Mouse (Mus musculus): Measurements from ENCODE around the gene Ackr2. TPM values are rescaled to one million over a fixed set of nuclear protein-coding genes. Genes with fewer than 3 reads are reported as not detected.

Gene Ackr2
- polyA plus RNA-seq, 1 experiment = 0.16 TPM

GRCm38 (mm10) chr9:121903476-121904305 is 5.5 kb downstream of the Ackr2 start:
- 54% methylated on average over 8 of the region's 8 CpGs for WGBS
- Histone ChIP-seq H3K27me3 (ENCODE audit: control insufficient read depth, insufficient read depth, low read length) (no peaks in the 10 kb centered on the region), H3K4me3 (replicated peaks; ENCODE audit: insufficient read depth, low read depth, low read length) (no peak overlapping the region), H3K27ac (ENCODE audit: insufficient read depth, low read length) (no peak overlapping the region), H3K4me1 (ENCODE audit: control insufficient read depth, insufficient read depth, low read length) (peaks cover 4% of the 10 kb centered on the region; the same call in 1 of the 2 replicates)
- DNase-seq = peak; percentile 43 to 44
- TF ChIP-seq CTCF (IDR thresholded peaks at IDR 0.05; ENCODE audit: borderline replicate concordance, insufficient read depth, low read depth, low read length) (no peak), POLR2A (IDR thresholded peaks at IDR 0.05; ENCODE audit: borderline replicate concordance, insufficient read depth, low read length) (no peak)

- no peak for DNase-seq
- WGBS = 90% methylated on average over 4 of the region's 4 CpGs
- Histone ChIP-seq H3K4me1 (ENCODE audit: control insufficient read depth, insufficient read depth, low read length) (peaks cover 4% of the 10 kb centered on the region; the same call in 1 of the 2 replicates), H3K27me3 (ENCODE audit: control insufficient read depth, insufficient read depth, low read length) (no peaks in the 10 kb centered on the region), H3K4me3 (replicated peaks; ENCODE audit: insufficient read depth, low read depth, low read length) (no peak overlapping the region), H3K27ac (ENCODE audit: insufficient read depth, low read length) (no peak overlapping the region)
- TF ChIP-seq POLR2A (IDR thresholded peaks at IDR 0.05; ENCODE audit: borderline replicate concordance, insufficient read depth, low read length) = no peak
- no peak for TF ChIP-seq CTCF (IDR thresholded peaks at IDR 0.05; ENCODE audit: borderline replicate concordance, insufficient read depth, low read depth, low read length)
Observed at GRCm38 (mm10) chr9:121904319-121904718, 6.2 kb downstream of the Ackr2 start.

- H3K27me3 ChIP-seq (ENCODE audit: control insufficient read depth, insufficient read depth, low read length) = no peaks in the 10 kb centered on the region
- peaks cover 4% of the 10 kb centered on the region; the same call in 1 of the 2 replicates for H3K4me1 ChIP-seq (ENCODE audit: control insufficient read depth, insufficient read depth, low read length)
- 95% methylated on average over 7 of the region's 7 CpGs for WGBS
- no peak overlapping the region for H3K27ac ChIP-seq (ENCODE audit: insufficient read depth, low read length)
- no peak overlapping the region for H3K4me3 ChIP-seq (replicated peaks; ENCODE audit: insufficient read depth, low read depth, low read length)
- no peak for DNase-seq
- no peak for TF ChIP-seq POLR2A (IDR thresholded peaks at IDR 0.05; ENCODE audit: borderline replicate concordance, insufficient read depth, low read length)
- no peak for TF ChIP-seq CTCF (IDR thresholded peaks at IDR 0.05; ENCODE audit: borderline replicate concordance, insufficient read depth, low read depth, low read length)
Observed at GRCm38 (mm10) chr9:121904946-121905345, 6.8 kb downstream of the Ackr2 start.

GRCm38 (mm10) chr9:121905556-121906185 is 7.5 kb downstream of the Ackr2 start:
- WGBS = 80% methylated on average over 4 of the region's 4 CpGs
- Histone ChIP-seq H3K4me3 (replicated peaks; ENCODE audit: insufficient read depth, low read depth, low read length) (no peak overlapping the region), H3K27me3 (ENCODE audit: control insufficient read depth, insufficient read depth, low read length) (no peaks in the 10 kb centered on the region), H3K27ac (ENCODE audit: insufficient read depth, low read length) (no peak overlapping the region), H3K4me1 (ENCODE audit: control insufficient read depth, insufficient read depth, low read length) (peaks cover 4% of the 10 kb centered on the region; the same call in 1 of the 2 replicates)
- TF ChIP-seq CTCF (IDR thresholded peaks at IDR 0.05; ENCODE audit: borderline replicate concordance, insufficient read depth, low read depth, low read length) = no peak
- TF ChIP-seq POLR2A (IDR thresholded peaks at IDR 0.05; ENCODE audit: borderline replicate concordance, insufficient read depth, low read length) = no peak
- DNase-seq = no peak

- 89% methylated on average over 5 of the region's 5 CpGs for WGBS
- DNase-seq = no peak
- Histone ChIP-seq H3K4me1 (ENCODE audit: control insufficient read depth, insufficient read depth, low read length) (peaks cover 4% of the 10 kb centered on the region; the same call in 1 of the 2 replicates), H3K27ac (ENCODE audit: insufficient read depth, low read length) (no peak overlapping the region), H3K27me3 (ENCODE audit: control insufficient read depth, insufficient read depth, low read length) (no peaks in the 10 kb centered on the region), H3K4me3 (replicated peaks; ENCODE audit: insufficient read depth, low read depth, low read length) (no peak overlapping the region)
- TF ChIP-seq POLR2A (IDR thresholded peaks at IDR 0.05; ENCODE audit: borderline replicate concordance, insufficient read depth, low read length) (no peak), CTCF (IDR thresholded peaks at IDR 0.05; ENCODE audit: borderline replicate concordance, insufficient read depth, low read depth, low read length) (no peak)
Observed at GRCm38 (mm10) chr9:121906456-121906855, 8.3 kb downstream of the Ackr2 start.

GRCm38 (mm10) chr9:121907356-121908070 is 9.4 kb downstream of the Ackr2 start:
- no peak for DNase-seq
- no peak for TF ChIP-seq CTCF (IDR thresholded peaks at IDR 0.05; ENCODE audit: borderline replicate concordance, insufficient read depth, low read depth, low read length)
- no peak for TF ChIP-seq POLR2A (IDR thresholded peaks at IDR 0.05; ENCODE audit: borderline replicate concordance, insufficient read depth, low read length)
- peaks cover 4% of the 10 kb centered on the region; the same call in 1 of the 2 replicates for H3K4me1 ChIP-seq (ENCODE audit: control insufficient read depth, insufficient read depth, low read length)
- H3K27ac ChIP-seq (ENCODE audit: insufficient read depth, low read length) = no peak overlapping the region
- 63% methylated on average over 10 of the region's 10 CpGs for WGBS
- no peaks in the 10 kb centered on the region for H3K27me3 ChIP-seq (ENCODE audit: control insufficient read depth, insufficient read depth, low read length)
- no peak overlapping the region for H3K4me3 ChIP-seq (replicated peaks; ENCODE audit: insufficient read depth, low read depth, low read length)

- 90% methylated on average over 17 of the region's 17 CpGs for WGBS
- Histone ChIP-seq H3K4me3 (replicated peaks; ENCODE audit: insufficient read depth, low read depth, low read length) (no peak overlapping the region), H3K27me3 (ENCODE audit: control insufficient read depth, insufficient read depth, low read length) (no peaks in the 10 kb centered on the region), H3K27ac (ENCODE audit: insufficient read depth, low read length) (no peak overlapping the region), H3K4me1 (ENCODE audit: control insufficient read depth, insufficient read depth, low read length) (peaks cover 7% of the 10 kb centered on the region)
- TF ChIP-seq CTCF (IDR thresholded peaks at IDR 0.05; ENCODE audit: borderline replicate concordance, insufficient read depth, low read depth, low read length) (no peak), POLR2A (IDR thresholded peaks at IDR 0.05; ENCODE audit: borderline replicate concordance, insufficient read depth, low read length) (no peak)
- no peak for DNase-seq
Observed at GRCm38 (mm10) chr9:121908321-121908720, 10.2 kb downstream of the Ackr2 start.
